Mouse (Mus musculus): Measurements from ENCODE around the gene Rab26.

Rab26 gene

GRCm38 (mm10) chr17:24478663-24479380, 55.2 kb downstream of the Rab26 start, which contains the start of gene Mlst8:
Gene Mlst8 (minus strand): TSS chr17:24479078.
- peak; percentile 98 for DNase-seq (ENCODE audit: low read depth, low spot score)

GRCm38 (mm10) chr17:24477985-24478600, 55.9 kb downstream of the Rab26 start:
- peak; percentile 48 for DNase-seq (ENCODE audit: low read depth, low spot score)
